Mouse (Mus musculus) heart, adult 2 months (tissue): ENCODE results near the gene Rnf207.

Source experiments
- CTCF ChIP-seq: fragments of 200-600 bp; IDR thresholded peaks from 2 replicates; pipeline ENCODE4 v1.8.1; 2022; ENCODE audit warnings: antibody characterized with exemption, mild to moderate bottlenecking, moderate library complexity
- EP300 ChIP-seq: fragments of 200-500 bp; IDR thresholded peaks from 2 replicates; pipeline ENCODE4 v1.6.1; 2011; ENCODE audit warnings: low read depth, low read length, control low read depth; ENCODE audit not compliant: insufficient read depth
- POLR2A ChIP-seq: fragments of 200-500 bp; IDR thresholded peaks from 2 replicates; pipeline ENCODE4 v1.6.1; 2011; ENCODE audit warnings: mild to moderate bottlenecking, low read depth, low read length, control low read depth; ENCODE audit not compliant: insufficient read depth

GRCm38 (mm10) chr4:152345120-152345889 is 26.5 kb upstream of the Rnf207 start:
- TF ChIP-seq CTCF: no peak
- no peak for TF ChIP-seq POLR2A
- peak; percentile 53; the same call in 1 of the 2 replicates for TF ChIP-seq EP300
